Mouse (Mus musculus) embryonic facial prominence, embryonic 11.5 days (tissue): ENCODE data around the gene P2rx7. TPM values are rescaled to one million over a fixed set of nuclear protein-coding genes. Genes with fewer than 3 reads are reported as not detected.
A peak's percentile ranks its signal among the peaks of the same experiment; 100 is the strongest.
"Not testable (repeated sequence)": the region's sequence is repeated elsewhere in the genome, so short reads cannot be mapped to it uniquely, and the experiment has no call there.

Experiments used
- ATAC-seq: fragments of 200-750 bp; cut with Nextera tagmentation; replicated peaks from 2 replicates; pipeline ENCODE4 v1.8.0; 2017; ENCODE audit warnings: low read depth; ENCODE audit not compliant: insufficient number of reproducible peaks, low FRiP score, low TSS enrichment
- DNase-seq: peaks from one replicate; pipeline ENCODE4 v3.0.0-alpha.2; 2015; ENCODE audit warnings: low spot score
- H3K27ac ChIP-seq: fragments of 300-500 bp; sonication (generic); replicated peaks from 2 replicates; pipeline ENCODE4 v1.5.1; 2014; ENCODE audit warnings: mild to moderate bottlenecking, low read depth, low read length, control low read depth
- H3K27me3 ChIP-seq: fragments of 300-500 bp; sonication (generic); 2 replicates; pipeline ENCODE4 v1.6.1; 2014; ENCODE audit warnings: mild to moderate bottlenecking, low read length, moderate library complexity, mixed read lengths; ENCODE audit not compliant: control insufficient read depth, insufficient read depth
- H3K36me3 ChIP-seq: fragments of 300-500 bp; sonication (generic); replicated peaks from 2 replicates; pipeline ENCODE4 v1.6.1; 2014; ENCODE audit warnings: low read depth, mild to moderate bottlenecking, low read length, moderate library complexity, mixed read lengths; ENCODE audit not compliant: control insufficient read depth, insufficient read depth
- H3K4me1 ChIP-seq: fragments of 300-500 bp; sonication (generic); 2 replicates; pipeline ENCODE4 v1.6.1; 2014; ENCODE audit warnings: low read length, mixed read lengths; ENCODE audit not compliant: control insufficient read depth, insufficient read depth
- H3K4me2 ChIP-seq: fragments of 300-500 bp; sonication (generic); 2 replicates; pipeline ENCODE4 v1.6.1; 2014; ENCODE audit warnings: low read depth, mild to moderate bottlenecking, control low read depth, low read length, moderate library complexity
- H3K4me3 ChIP-seq: fragments of 300-500 bp; sonication (generic); 2 replicates; pipeline ENCODE4 v1.5.1; 2014; ENCODE audit warnings: low read depth, low read length, control low read depth
- H3K9ac ChIP-seq: fragments of 300-500 bp; sonication (generic); replicated peaks from 2 replicates; pipeline ENCODE4 v1.6.1; 2014; ENCODE audit warnings: mild to moderate bottlenecking, control low read depth, low read length
- H3K9me3 ChIP-seq: fragments of 300-500 bp; sonication (generic); replicated peaks from 2 replicates; pipeline ENCODE4 v1.6.1; 2016; ENCODE audit warnings: mild to moderate bottlenecking, low read length, inconsistent platforms, mixed read lengths; ENCODE audit not compliant: control insufficient read depth
- WGBS: fragments of 180-500 bp; shearing (Covaris S2); extraction: QIAGEN DNeasy Blood & Tissue Kit; methylation state at CpG from one replicate; pipeline ENCODE4 v1.1.7; 2014; 5-methylcytosine and 5-hydroxymethylcytosine counted together
- polyA plus RNA-seq: library from polyadenylated mRNA; unstranded; fragments of >200 nt; fragmentation: Nextera tagmentation; extraction: Ambion mirVana; gene quantifications from 2 replicates; pipeline ENCODE4 v1.2.1, GENCODE M21; 2014

Gene P2rx7
- polyA plus RNA-seq, 1 experiment from 2014 or later: 0.58 TPM

DNA sequence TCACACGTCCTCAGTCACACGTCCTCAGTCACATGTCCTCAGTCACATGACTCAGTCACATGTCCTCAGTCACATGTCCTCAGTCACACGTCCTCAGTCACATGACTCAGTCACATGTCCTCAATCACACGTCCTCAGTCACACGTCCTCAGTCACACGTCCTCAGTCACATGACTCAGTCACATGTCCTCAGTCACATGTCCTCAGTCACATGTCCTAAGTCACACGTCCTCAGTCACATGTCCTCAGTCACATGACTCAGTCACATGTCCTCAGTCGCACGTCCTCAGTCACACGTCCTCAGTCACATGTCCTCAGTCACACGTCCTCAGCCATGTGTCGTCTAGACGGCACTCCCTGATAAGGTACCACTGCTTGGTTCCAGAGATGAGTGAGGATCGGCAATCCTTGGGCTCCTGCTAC, 4.3 kb downstream of the P2rx7 start:
- not testable (repeated sequence) for H3K4me1 ChIP-seq, H3K36me3 ChIP-seq, H3K9me3 ChIP-seq, DNase-seq, H3K4me3 ChIP-seq, H3K27ac ChIP-seq, H3K9ac ChIP-seq, ATAC-seq, H3K4me2 ChIP-seq, H3K27me3 ChIP-seq
- 95% methylated on average over 14 of the region's 14 CpGs for WGBS

DNA sequence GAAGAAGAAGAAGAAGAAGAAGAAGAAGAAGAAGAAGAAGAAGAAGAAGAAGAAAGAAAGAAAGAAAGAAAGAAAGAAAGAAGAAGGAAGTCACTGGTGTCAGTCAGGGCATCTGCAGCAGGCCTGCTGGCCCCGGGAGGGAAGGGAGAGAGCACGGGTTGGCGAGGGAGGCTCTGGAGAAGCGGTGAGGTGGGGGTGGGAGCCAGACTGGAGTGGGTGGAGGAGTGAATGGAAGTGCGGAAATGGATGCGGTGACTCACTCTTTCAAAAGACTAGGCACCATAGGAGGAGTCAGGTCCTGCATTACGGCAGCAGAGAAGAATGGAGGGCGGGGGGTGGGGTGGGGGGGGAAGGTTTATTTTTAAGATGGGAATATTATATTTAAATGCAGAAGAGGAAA, 5.6 kb downstream of the P2rx7 start:
- Histone ChIP-seq H3K36me3 (no peaks in the 10 kb centered on the region), H3K9ac (no peak overlapping the region), H3K4me1 (no peaks in the 10 kb centered on the region), H3K4me3 (no peak overlapping the region), H3K27me3 (no peaks in the 10 kb centered on the region), H3K9me3 (no peaks in the 10 kb centered on the region), H3K27ac (no peak overlapping the region), H3K4me2 (no peak overlapping the region)
- ATAC-seq: no peak
- no peak for DNase-seq
- WGBS: 84% methylated on average over 8 of the region's 8 CpGs

DNA sequence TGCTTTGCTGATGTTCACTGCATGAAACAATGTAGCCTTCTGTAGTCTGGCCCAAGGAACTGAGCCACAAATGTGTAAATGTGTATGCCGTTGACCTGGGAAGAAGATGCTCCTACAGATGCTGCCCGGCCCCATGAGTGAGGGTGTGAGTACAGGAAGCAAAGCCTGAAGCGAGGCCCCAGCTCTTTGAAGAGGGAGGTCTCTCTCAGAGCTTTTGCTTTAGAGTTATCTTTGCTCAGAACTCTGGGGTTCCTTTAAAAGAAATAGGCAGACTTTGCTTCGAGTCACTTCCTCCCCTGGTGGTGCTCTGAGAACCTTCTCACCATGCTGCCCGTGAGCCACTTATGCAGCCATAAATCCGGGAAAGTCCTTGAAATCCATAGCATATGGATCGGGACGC, 6.4 kb downstream of the P2rx7 start:
- WGBS: 86% methylated on average over 8 of the region's 8 CpGs
- H3K9ac ChIP-seq: no peak overlapping the region
- DNase-seq (no peak), ATAC-seq (no peak)
- H3K4me3 ChIP-seq: no peak overlapping the region
- H3K4me2 ChIP-seq: no peak overlapping the region
- H3K27me3 ChIP-seq: no peaks in the 10 kb centered on the region
- no peaks in the 10 kb centered on the region for H3K4me1 ChIP-seq
- no peak overlapping the region for H3K27ac ChIP-seq
- H3K36me3 ChIP-seq: no peaks in the 10 kb centered on the region
- no peaks in the 10 kb centered on the region for H3K9me3 ChIP-seq

DNA sequence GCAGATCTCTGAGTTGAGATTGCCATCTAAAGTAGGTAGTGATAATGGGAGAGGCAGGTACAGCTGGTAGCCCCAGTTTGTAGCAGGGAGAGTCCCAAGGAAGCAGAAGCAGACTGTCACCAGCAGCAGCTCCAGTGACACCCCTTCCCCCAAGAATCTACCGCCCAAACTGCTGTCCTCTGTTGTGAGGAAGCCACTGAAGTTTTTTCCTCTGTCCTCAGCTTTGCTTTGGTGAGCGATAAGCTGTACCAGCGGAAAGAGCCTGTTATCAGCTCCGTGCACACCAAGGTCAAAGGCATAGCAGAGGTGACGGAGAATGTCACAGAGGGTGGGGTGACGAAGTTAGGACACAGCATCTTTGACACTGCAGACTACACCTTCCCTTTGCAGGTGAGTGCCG, 8.8 kb downstream of the P2rx7 start:
- Histone ChIP-seq H3K9ac (no peak overlapping the region), H3K9me3 (no peaks in the 10 kb centered on the region), H3K36me3 (no peaks in the 10 kb centered on the region), H3K4me2 (no peak overlapping the region), H3K27ac (no peak overlapping the region), H3K4me3 (no peak overlapping the region), H3K27me3 (no peaks in the 10 kb centered on the region), H3K4me1 (no peaks in the 10 kb centered on the region)
- DNase-seq: no peak
- WGBS: 84% methylated on average over 7 of the region's 7 CpGs
- no peak for ATAC-seq

DNA sequence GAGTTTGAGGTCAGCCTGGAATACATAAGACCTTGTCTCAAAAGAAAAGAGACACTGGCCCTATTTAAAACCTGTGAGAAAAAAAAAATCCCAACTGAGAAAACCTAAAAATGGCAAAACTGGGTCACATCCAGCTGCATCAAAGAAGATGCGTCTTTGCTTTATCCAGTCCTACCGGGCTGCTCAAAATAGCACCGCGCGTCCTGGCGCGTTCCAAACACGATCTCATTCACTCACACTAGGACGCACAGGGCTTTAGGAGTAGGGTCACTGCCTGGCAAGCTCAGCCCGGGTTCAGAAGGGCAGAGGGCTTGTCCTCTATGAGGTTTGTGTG, 9.4 kb downstream of the P2rx7 start:
- Histone ChIP-seq H3K9me3 (no peaks in the 10 kb centered on the region), H3K27me3 (no peaks in the 10 kb centered on the region), H3K4me2 (no peak overlapping the region), H3K36me3 (no peaks in the 10 kb centered on the region), H3K9ac (no peak overlapping the region), H3K4me1 (no peaks in the 10 kb centered on the region), H3K27ac (no peak overlapping the region), H3K4me3 (no peak overlapping the region)
- DNase-seq (no peak), ATAC-seq (no peak)
- WGBS: 59% methylated on average over 10 of the region's 10 CpGs

DNA sequence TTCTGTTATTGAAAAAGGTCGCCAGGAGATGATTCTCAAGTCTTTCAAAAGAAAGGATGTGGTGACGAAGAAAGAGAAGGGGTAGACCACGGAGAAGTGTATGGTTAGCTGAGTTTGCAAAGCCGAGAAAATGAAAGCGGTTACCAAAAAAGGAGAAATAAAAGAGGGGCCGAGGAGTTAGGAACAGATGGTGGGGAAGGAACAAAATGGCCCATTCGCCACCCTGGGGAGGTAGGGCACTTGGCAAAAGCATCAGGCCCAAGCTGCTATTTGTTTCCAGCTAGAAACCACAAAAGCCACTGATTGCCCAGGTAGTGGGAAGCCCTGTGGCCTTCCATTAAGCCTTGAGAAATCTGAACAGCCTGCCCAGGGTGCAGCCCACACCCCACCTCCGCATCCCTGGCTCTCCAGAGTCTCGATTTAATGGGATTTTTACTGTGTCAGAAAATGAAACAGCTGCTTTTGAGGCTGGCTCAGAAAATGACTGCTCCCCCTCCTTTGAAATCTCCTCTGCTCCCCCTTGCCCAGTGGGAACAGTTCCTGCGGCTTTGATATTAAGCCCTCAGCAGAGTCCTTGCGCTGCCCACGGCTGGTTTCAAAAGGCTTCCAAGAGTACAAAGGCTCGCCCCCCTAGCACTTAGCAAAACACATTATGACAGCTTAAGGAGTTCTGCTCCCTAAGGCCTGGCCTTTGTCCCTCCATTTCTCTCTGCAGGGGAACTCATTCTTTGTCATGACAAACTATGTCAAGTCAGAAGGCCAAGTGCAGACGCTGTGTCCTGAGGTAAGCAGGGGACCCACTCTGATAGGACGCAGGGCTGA, 9.9 kb downstream of the P2rx7 start:
- WGBS: 41% methylated on average over 15 of the region's 15 CpGs
- no peaks in the 10 kb centered on the region for H3K27me3 ChIP-seq

DNA sequence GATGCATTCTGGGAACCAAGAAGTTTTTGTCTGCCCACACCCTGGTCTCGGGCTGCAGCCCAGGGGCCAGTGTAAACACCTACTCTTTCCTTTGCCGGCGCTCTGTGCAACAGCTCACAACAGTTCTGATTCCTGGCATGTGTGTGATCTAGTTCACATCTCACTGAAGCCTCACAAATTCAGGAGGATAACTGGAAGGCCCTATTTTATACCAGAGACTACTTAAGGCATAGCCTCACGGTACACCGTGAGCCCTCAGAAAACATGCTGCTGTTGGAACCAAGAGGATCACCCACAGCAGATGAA, 10.5 kb downstream of the P2rx7 start:
- peak; percentile 75 for ATAC-seq

More for the DNA sequence above, 9.9 kb downstream of the P2rx7 start:
- peak overlapping the region; percentile 30; the same call in 1 of the 2 replicates for H3K9ac ChIP-seq
- no peak overlapping the region for H3K4me2 ChIP-seq
- no peaks in the 10 kb centered on the region for H3K36me3 ChIP-seq
- no peaks in the 10 kb centered on the region for H3K4me1 ChIP-seq
- ATAC-seq (peak; percentile 58), DNase-seq (peak; percentile 29)
- H3K27ac ChIP-seq: 0 out of 2 replicates have a peak overlapping the region, but pooled peaks have one; percentile 23
- no peak overlapping the region for H3K4me3 ChIP-seq
- H3K9me3 ChIP-seq: no peaks in the 10 kb centered on the region

DNA sequence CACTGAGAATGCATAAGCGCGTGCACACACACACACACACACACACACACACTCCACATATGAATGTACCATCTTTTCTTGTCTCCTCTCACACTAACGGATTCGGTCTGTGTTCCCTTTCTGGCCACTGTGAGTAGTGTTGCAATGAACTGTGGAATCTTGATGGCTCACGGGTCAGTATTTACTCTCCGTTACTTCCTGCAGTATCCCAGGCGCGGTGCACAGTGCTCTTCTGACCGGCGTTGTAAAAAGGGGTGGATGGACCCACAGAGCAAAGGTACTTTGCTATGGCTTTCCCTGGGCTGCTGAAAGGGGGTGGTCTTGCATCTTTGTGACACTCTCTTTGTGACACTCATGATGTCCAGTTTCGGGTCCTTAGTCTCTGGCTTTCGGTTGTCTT, 13.1 kb downstream of the P2rx7 start:
- Histone ChIP-seq H3K4me1 (no peaks in the 10 kb centered on the region), H3K36me3 (no peaks in the 10 kb centered on the region), H3K27ac (no peak overlapping the region), H3K4me2 (no peak overlapping the region), H3K4me3 (no peak overlapping the region), H3K27me3 (no peaks in the 10 kb centered on the region), H3K9ac (no peak overlapping the region), H3K9me3 (no peaks in the 10 kb centered on the region)
- DNase-seq (no peak), ATAC-seq (no peak)
- WGBS: 91% methylated on average over 12 of the region's 12 CpGs

More for the DNA sequence above, 10.5 kb downstream of the P2rx7 start:
- 0 out of 2 replicates have a peak overlapping the region, but pooled peaks have one; percentile 23 for H3K27ac ChIP-seq
- H3K36me3 ChIP-seq: no peaks in the 10 kb centered on the region
- H3K9me3 ChIP-seq: no peaks in the 10 kb centered on the region
- no peaks in the 10 kb centered on the region for H3K27me3 ChIP-seq
- no peak overlapping the region for H3K4me2 ChIP-seq
- H3K9ac ChIP-seq: peak overlapping the region; percentile 30; the same call in 1 of the 2 replicates
- no peaks in the 10 kb centered on the region for H3K4me1 ChIP-seq
- H3K4me3 ChIP-seq: no peak overlapping the region
- DNase-seq: no peak
- WGBS: 54% methylated on average over 5 of the region's 5 CpGs
